Mouse (Mus musculus) cerebellum, adult 11 months (tissue): ENCODE measurements around the gene Gng7.
"Not testable (repeated sequence)": the region's sequence is repeated elsewhere in the genome, so short reads cannot be mapped to it uniquely, and the experiment has no call there.

Experiments
- DNase-seq: peaks from one replicate; pipeline ENCODE4 v3.0.0; 2022

Gng7 gene

GRCm38 (mm10) chr10:81014393-81015384 lies at the start of gene Gng7:
Gng7 (minus strand) TSS chr10:81014945.
- peak; percentile 98 for DNase-seq

GRCm38 (mm10) chr10:81064519-81064918 lies 49.8 kb upstream of the Gng7 start:
- DNase-seq: not testable (repeated sequence)

GRCm38 (mm10) chr10:81062710-81063109 lies 48.0 kb upstream of the Gng7 start:
- no peak for DNase-seq

- DNase-seq: peak; percentile 99
Measured at GRCm38 (mm10) chr10:81059603-81060543, 45.1 kb upstream of the Gng7 start, which contains the start of gene Sgta. Sgta (minus strand) TSS chr10:81060181.

GRCm38 (mm10) chr10:81058896-81059295 lies 44.2 kb upstream of the Gng7 start:
- no peak for DNase-seq

GRCm38 (mm10) chr10:81057406-81058130 lies 42.8 kb upstream of the Gng7 start:
- no peak for DNase-seq

GRCm38 (mm10) chr10:81055802-81056340 lies 41.1 kb upstream of the Gng7 start:
- DNase-seq: not testable (repeated sequence)

GRCm38 (mm10) chr10:81055169-81055568 lies 40.4 kb upstream of the Gng7 start:
- no peak for DNase-seq

- no peak for DNase-seq
Measured at GRCm38 (mm10) chr10:81052577-81052976, 37.8 kb upstream of the Gng7 start.

GRCm38 (mm10) chr10:81051133-81051532 lies 36.4 kb upstream of the Gng7 start:
- no peak for DNase-seq

GRCm38 (mm10) chr10:81050645-81051044 lies 35.9 kb upstream of the Gng7 start:
- no peak for DNase-seq

GRCm38 (mm10) chr10:81045246-81045645 lies 30.5 kb upstream of the Gng7 start:
- not testable (repeated sequence) for DNase-seq

- DNase-seq: peak; percentile 72
Measured at GRCm38 (mm10) chr10:81041458-81042175, 26.9 kb upstream of the Gng7 start.

- peak; percentile 99 for DNase-seq
Measured at GRCm38 (mm10) chr10:81036988-81037580, 22.3 kb upstream of the Gng7 start, which contains the start of gene Slc39a3. Slc39a3 (minus strand) TSS chr10:81037426.

- no peak for DNase-seq
Measured at GRCm38 (mm10) chr10:81036251-81036650, 21.5 kb upstream of the Gng7 start.

GRCm38 (mm10) chr10:81033586-81033985 lies 18.8 kb upstream of the Gng7 start:
- DNase-seq: no peak

- no peak for DNase-seq
Measured at GRCm38 (mm10) chr10:81029031-81029430, 14.3 kb upstream of the Gng7 start.

GRCm38 (mm10) chr10:81028219-81028618 lies 13.5 kb upstream of the Gng7 start:
- DNase-seq: no peak

GRCm38 (mm10) chr10:81027331-81027730 lies 12.6 kb upstream of the Gng7 start:
- DNase-seq: peak; percentile 79

GRCm38 (mm10) chr10:81026857-81027256 lies 12.1 kb upstream of the Gng7 start:
- peak; percentile 34 for DNase-seq
